Mouse (Mus musculus) erythroid progenitor cell, adult 5-6 weeks (primary cell): ENCODE data around the gene Rimklb. TPM values are rescaled to one million over a fixed set of nuclear protein-coding genes. Genes with fewer than 3 reads are reported as not detected.
"Not testable (repeated sequence)": the region's sequence is repeated elsewhere in the genome, so short reads cannot be mapped to it uniquely, and the experiment has no call there.

Source experiments
- ATAC-seq: replicated peaks from 2 replicates; pipeline ENCODE4 v1.8.0; 2016; ENCODE audit warnings: moderate number of reproducible peaks, mild to moderate bottlenecking, moderate TSS enrichment, inconsistent platforms; ENCODE audit not compliant: poor library complexity, low FRiP score, severe bottlenecking
- total RNA-seq, 2 experiments: library from RNA; stranded (forward) in 1 of 2; stranded (reverse) in 1 of 2; fragments of 150-400 nt in 1 of 2; fragments of 186-747, 209-891 nt in 1 of 2; gene quantifications; 2 replicates each; pipeline versions ENCODE4 v1.2.3 to v1.2.4; 2015 to 2017; ENCODE audit warnings: low replicate concordance in 2 of 2

Gene Rimklb
- total RNA-seq (2015; ENCODE audit: low replicate concordance): not detected in 2 replicates
- total RNA-seq (2017; ENCODE audit: low replicate concordance): not detected in 2 replicates

DNA sequence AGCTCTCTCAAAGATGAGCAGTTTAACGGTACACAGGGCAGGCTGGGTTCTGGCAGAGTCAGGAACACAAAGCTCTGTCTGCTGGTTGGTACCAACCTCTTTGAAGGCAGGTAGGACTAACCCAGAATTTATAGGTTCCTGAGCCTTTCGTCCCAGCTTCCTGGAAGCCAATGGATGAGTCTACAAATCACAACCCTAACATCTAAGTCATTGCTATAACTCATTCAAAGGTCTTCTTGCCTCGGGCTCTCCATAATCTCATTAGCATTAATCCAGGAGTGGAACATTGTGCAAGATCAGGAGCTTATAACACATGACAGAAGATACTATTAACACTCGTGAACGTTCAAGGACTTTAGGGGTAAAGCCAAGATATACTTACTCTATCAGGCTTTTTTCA, at the start of gene Rimklb:
Gene Rimklb, minus strand, starts transcription at position 101 of the 400 bp plus-strand sequence.
- no peak for ATAC-seq

GRCm38 (mm10) chr6:122545948-122546347, 47.4 kb upstream of the Rimklb start:
- no peak for ATAC-seq

GRCm38 (mm10) chr6:122545289-122545882, 46.8 kb upstream of the Rimklb start:
- no peak for ATAC-seq

DNA sequence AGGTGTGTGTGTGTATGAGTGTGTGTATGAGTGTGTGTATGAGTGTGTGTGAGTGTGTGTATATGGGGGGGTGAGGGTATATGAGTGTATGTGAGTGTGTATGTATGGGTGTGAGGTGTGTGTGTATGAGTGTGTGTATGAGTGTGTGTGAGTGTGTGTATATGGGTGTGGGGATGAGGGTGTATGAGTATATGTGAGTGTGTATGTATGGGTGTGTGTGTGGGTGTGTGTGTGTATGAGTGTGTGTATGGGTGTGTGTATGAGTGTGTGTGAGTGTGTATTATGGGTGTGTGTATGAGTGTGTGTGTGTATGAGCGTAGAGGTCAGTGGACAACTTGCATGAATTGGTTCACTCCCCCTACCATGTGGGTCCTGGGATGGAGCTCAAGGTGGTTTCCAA, 46.1 kb upstream of the Rimklb start:
- ATAC-seq: no peak

- no peak for ATAC-seq
Measured at GRCm38 (mm10) chr6:122543574-122543973, 45.0 kb upstream of the Rimklb start.

DNA sequence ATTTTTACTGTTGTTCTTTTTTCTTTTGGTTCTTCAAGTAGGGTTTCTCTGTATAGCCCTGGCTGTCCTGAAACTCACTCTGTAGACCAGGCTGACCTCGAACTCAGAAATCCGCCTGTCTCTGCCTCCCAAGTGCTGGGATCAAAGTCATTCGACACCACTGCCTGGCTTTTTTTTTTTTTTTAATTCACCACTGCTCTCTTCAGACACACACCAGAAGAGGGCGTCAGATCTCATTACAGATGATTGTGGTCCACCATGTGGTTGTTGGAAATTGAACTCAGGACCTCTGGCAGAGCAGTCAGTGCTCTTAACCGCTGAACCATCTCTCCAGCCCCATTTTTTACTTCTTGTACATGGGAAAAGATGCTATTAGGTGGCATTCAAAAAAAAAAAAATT, 43.9 kb upstream of the Rimklb start:
- not testable (repeated sequence) for ATAC-seq

DNA sequence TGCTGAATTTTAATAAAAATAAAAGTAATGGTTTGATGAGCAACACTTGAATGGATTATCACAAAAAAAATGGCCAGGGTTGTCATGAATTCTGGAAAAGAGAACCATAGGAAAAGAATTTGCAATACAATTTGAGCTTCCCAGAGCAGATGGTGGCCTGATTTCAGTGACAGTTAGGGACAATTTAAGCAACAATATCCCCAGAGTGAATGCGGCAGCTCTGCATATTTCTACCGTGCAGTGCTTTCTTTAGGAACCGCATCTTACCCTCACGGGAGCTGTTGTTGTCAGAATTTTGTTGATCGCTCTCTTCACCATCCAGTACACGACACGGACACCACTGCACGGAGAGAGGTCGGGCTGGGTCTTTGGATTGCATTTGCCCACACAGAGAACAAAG, 41.0 kb upstream of the Rimklb start:
- ATAC-seq: no peak

DNA sequence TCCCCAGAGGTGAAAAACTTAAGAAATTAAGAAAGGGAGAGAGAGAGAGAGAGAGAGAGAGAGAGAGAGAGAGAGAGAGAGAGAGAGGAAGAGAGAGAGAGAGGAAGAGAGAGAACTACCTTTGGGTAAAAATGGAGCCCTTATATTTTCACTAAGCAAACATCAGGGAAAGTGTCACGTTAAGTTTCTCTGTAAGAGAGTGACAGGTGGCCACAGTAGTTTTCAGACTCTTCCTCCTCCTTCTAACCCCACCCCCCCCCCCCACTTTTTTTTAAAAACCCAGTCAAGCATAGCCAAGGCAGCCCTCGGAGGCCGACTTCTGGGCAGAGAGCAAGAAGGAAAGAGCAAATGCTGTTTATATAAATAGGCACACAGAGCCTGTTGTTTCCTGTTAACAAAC, 35.5 kb upstream of the Rimklb start:
- no peak for ATAC-seq

- no peak for ATAC-seq
Measured at GRCm38 (mm10) chr6:122532883-122533302, 34.3 kb upstream of the Rimklb start.

- no peak for ATAC-seq
Measured at GRCm38 (mm10) chr6:122531466-122532174, 33.1 kb upstream of the Rimklb start.

DNA sequence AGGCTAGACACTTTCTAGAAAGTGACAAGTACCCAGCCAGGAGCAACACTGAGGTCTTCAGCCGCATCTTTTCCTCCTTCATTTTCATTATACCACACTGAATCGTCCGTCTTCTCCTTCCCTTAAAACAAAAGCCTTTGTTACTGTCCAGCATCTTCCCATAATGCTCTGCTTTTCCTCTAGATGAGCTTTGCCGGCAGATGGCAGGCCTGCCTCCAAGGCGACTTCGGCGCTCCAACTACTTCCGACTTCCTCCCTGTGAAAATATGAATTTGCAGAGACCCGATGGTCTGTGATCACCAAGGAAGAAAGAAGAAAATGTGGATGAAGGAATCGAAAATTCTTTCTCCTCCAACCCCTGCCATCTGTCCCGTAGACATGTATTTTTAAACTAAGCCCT, 29.6 kb upstream of the Rimklb start:
- no peak for ATAC-seq

DNA sequence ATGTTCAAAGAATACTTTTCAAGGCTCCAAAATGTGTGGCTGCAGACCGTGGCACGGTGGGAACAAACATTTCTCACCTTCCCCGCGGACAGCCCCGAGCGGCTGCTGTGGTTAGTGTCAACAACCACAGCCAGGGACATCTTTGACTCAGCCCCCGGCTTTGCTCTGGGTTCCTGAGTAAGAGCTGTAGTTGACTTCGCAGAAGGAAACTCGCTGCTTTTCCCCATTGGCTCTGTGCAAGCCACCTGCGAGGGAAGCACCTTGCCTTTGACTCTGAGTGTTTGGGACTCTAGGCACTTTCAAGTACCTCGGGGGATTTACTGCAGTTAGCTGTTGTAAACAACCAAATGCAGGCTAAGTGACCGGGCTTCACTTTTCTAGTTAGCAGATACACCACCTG, 29.0 kb upstream of the Rimklb start:
- ATAC-seq: no peak

GRCm38 (mm10) chr6:122523289-122523688, 24.7 kb upstream of the Rimklb start:
- ATAC-seq: no peak

GRCm38 (mm10) chr6:122522595-122522994, 24.0 kb upstream of the Rimklb start:
- no peak for ATAC-seq

DNA sequence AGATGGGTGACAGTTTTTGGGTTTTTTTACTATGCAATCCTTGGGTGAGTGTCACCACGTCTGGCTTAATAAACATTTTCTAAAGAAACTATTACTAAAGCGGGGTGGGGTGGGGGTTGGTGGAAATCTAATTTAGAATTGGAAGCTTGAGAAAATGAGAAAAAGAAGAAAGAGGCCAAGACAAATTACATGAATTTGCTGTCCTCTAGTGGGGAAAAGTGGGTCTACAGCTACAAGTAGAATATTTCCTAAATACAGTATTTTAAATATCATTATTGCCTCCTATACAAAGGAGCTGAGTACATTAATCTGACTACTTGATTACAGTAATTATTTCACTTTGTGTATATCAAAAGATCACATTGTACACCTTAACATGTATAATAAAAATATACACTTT, 20.8 kb upstream of the Rimklb start:
- no peak for ATAC-seq

DNA sequence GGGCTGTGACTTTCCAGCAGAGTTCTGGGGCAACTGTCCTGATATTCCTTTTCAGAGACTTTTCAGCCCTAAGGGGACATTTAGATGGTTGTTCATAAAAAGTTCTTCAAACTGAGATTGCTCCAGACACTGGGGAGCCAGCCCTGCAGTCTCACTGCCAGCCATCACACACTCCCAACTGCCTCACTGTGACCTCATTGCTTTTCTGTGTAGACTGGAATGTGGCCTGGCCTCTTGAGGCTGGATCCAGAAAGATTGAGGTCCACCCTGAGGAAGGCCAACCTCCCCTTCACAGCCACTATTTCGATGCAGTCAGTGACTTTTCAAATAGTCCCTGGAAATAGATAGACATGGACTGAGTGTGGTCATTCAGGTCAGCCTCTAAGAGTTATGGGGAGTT, 19.1 kb upstream of the Rimklb start:
- no peak for ATAC-seq

DNA sequence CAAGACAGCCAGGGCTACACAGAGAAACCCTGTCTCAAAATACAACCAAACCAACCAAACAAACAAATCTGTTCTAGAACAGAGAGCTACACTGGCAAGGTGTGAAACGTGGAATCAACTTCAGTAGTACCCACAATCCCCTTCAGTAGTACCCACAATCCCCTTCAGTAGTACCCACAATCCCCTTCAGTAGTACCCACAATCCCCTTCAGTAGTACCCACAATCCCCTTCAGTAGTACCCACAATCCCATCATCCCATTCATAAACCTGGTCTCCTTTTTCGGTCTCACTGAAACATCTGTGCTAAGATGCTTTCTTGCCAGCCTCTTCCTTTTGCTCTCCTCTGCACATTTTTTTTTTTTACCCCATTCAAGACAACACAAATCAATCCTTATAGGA, 17.2 kb upstream of the Rimklb start:
- ATAC-seq: not testable (repeated sequence)

DNA sequence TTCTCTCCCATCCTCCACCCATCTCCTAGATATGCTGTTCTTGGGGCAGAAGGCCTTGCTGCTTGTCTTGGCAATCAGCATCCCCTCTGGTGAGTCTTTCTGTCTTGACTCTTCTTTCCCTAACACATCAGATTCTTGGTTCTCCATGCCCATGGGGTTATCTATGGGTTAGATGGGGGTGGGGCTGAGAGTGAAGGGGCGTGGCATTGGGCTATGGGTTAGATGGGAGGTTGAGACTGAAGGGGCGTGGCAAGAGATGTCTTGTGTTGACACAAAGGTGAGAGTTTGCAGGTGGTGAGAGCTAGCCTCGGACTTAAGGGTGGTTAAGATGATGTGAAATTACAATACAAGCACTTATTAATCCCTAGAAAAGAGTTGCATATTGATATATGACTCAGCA, 15.8 kb upstream of the Rimklb start:
- ATAC-seq: no peak

- no peak for ATAC-seq
Measured at GRCm38 (mm10) chr6:122512914-122513878, 14.6 kb upstream of the Rimklb start.

DNA sequence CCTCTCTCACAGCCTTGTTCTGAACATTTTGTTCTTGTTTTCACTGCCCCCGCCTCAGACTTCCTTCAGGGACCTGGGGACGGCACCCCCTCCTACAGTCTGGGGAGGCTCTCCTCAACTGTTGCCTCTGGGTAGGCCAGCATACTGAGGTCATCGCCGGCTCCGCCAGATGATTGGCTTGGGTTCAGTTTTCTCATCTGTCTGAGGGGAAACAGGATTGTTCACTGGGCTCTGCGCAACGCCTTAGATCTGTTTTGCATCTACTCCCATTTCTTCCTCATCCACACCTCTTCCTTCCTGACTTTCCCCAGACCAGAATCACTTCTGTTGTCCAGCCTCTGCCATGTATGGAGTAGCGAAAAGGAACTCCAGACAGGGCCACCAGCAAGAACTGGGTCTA, 9.9 kb upstream of the Rimklb start:
- ATAC-seq: no peak
